In genomic region chr17:25007480-25007879, GRCm38 (mm10) we compare ENCODE assay signal across 13 mouse cellular contexts.
"Had no signal": no experiment of that assay in that cellular context is flagged by ENCODE, and none has a peak within 500 bp of the region (broad histone marks: within the 10 kb centered on the region; RNA-seq: fewer than 3 reads in every experiment).

No protein-coding gene starts in this region.

- ATAC-seq: midbrain, embryonic 13.5 days; midbrain, embryonic 15.5 days had no signal

- H3K4me2 ChIP-seq: lung, embryonic 14.5 days; midbrain, embryonic 11.5 days; midbrain, embryonic 13.5 days; midbrain, embryonic 15.5 days; neural tube, embryonic 12.5 days had no signal

- H3K4me1 ChIP-seq: neural tube, embryonic 12.5 days had no signal

- H3K27ac ChIP-seq: midbrain, embryonic 13.5 days; midbrain, embryonic 15.5 days; neural tube, embryonic 12.5 days had no signal

- H3K9ac ChIP-seq: lung, embryonic 14.5 days; midbrain, embryonic 13.5 days; midbrain, embryonic 15.5 days; neural tube, embryonic 12.5 days had no signal

- H3K9me3 ChIP-seq: midbrain, embryonic 13.5 days; midbrain, embryonic 15.5 days; neural tube, embryonic 12.5 days had no signal

- DNase-seq: lung, adult 18-20 months; lung, embryonic 14.5 days; lung, postnatal 10 days; lung, postnatal 4 days; right cerebral cortex, postnatal 14 days; spleen, adult 18-20 months; thymus, adult 2 months; thymus, postnatal 25 days; thymus, postnatal 4 days had no signal

- H3K4me3 ChIP-seq: midbrain, embryonic 13.5 days; midbrain, embryonic 15.5 days; neural tube, embryonic 12.5 days had no signal

- H3K27me3 ChIP-seq: midbrain, embryonic 13.5 days; midbrain, embryonic 15.5 days; neural tube, embryonic 12.5 days had no signal
